ENCODE assay signal across 17 mouse cellular contexts in the genomic region with DNA sequence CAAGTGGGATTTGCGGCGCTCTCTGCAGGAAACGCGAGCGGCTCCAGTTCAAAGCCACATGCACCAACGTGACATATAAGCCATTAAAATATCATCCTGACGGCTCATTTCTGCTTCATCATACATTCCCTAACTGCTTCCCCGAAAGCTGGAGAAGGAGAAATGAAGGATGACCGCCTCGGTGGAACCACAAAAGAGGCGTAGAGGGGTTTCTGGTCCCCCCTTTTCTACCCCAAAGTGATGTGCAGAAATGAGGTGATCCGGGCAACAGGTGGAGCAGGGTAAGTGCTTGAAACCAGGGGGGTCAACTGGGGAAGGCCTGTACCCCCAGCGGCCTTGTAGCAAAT. TPM values are rescaled to one million over a fixed set of nuclear protein-coding genes. Genes with fewer than 3 reads are reported as not detected.
DNase-seq lines count a peak whose midpoint lies in the region; ATAC-seq lines count a peak whose summit lies in the region.
"Had no signal": no experiment of that assay in that cellular context is flagged by ENCODE, and none has a peak within 500 bp of the region (broad histone marks: within the 10 kb centered on the region; RNA-seq: fewer than 3 reads in every experiment).

No protein-coding gene starts in this region.

- H3K9ac ChIP-seq in forebrain, embryonic 14.5 days (ENCODE audit: low read length): peak overlapping the region; percentile 70
- peak overlapping the region; percentile 63 for H3K9ac ChIP-seq in hindbrain, embryonic 16.5 days (ENCODE audit: low read depth, low read length)
- H3K9ac ChIP-seq in neural tube, embryonic 12.5 days: peak overlapping the region; percentile 57

- WGBS in forebrain, embryonic 14.5 days: 20% methylated on average over 13 of the region's 13 CpGs
- 9% methylated on average over 13 of the region's 13 CpGs for WGBS in hindbrain, embryonic 16.5 days
- 6% methylated on average over 13 of the region's 13 CpGs for WGBS in neural tube, embryonic 12.5 days

- DNase-seq in cerebellum, adult 8-10 months: peak; percentile 52
- DNase-seq in cerebellum, postnatal 4 days (ENCODE audit: low spot score in 2 of 2): no peak
- DNase-seq in forebrain, embryonic 14.5 days (ENCODE audit: low spot score): no peak
- no peak for DNase-seq in frontal cortex, adult 2 months (ENCODE audit: extremely low spot score in 1 of 2, low spot score in 1 of 2)
- no peak for DNase-seq in gastrocnemius, postnatal 25 days
- DNase-seq: adrenal gland, adult 2 months; kidney, adult 18-20 months; kidney, postnatal 4 days; lung, adult 2 months; retina, postnatal 1 day had no signal

- H3K36me3 ChIP-seq in forebrain, embryonic 14.5 days (ENCODE audit: control insufficient read depth, insufficient read depth, low read length): no peaks in the 10 kb centered on the region
- no peaks in the 10 kb centered on the region for H3K36me3 ChIP-seq in hindbrain, embryonic 16.5 days (ENCODE audit: control insufficient read depth, insufficient read depth, low read length)
- 0 out of 2 replicates have a peak, but pooled peaks cover 3% of the 10 kb centered on the region for H3K36me3 ChIP-seq in neural tube, embryonic 12.5 days
- H3K36me3 ChIP-seq: heart, embryonic 10.5 days had no signal

- no peaks in the 10 kb centered on the region for H3K4me1 ChIP-seq in forebrain, embryonic 14.5 days (ENCODE audit: control insufficient read depth, insufficient read depth, low read length)
- no peaks in the 10 kb centered on the region for H3K4me1 ChIP-seq in hindbrain, embryonic 16.5 days (ENCODE audit: control insufficient read depth, insufficient read depth, low read depth, low read length)
- H3K4me1 ChIP-seq in neural tube, embryonic 12.5 days: peaks cover 4% of the 10 kb centered on the region; the same call in 1 of the 2 replicates

- no peak for ATAC-seq in forebrain, embryonic 14.5 days
- ATAC-seq in hindbrain, embryonic 16.5 days: no peak
- no peak for ATAC-seq in neural tube, embryonic 12.5 days (ENCODE audit: low FRiP score, low read depth)
- ATAC-seq in erythroblast, adult 5-6 weeks (replicated peaks; ENCODE audit: low FRiP score, poor library complexity, severe bottlenecking): no peak

- peak overlapping the region; percentile 89 for H3K27ac ChIP-seq in forebrain, embryonic 14.5 days (ENCODE audit: low read depth, low read length)
- H3K27ac ChIP-seq in hindbrain, embryonic 16.5 days (ENCODE audit: low read depth, low read length): peak overlapping the region; percentile 85
- peak overlapping the region; percentile 75; the same call in 1 of the 2 replicates for H3K27ac ChIP-seq in neural tube, embryonic 12.5 days
- H3K27ac ChIP-seq: heart, embryonic 10.5 days; macrophage had no signal

- H3K9me3 ChIP-seq in forebrain, embryonic 14.5 days (replicated peaks; ENCODE audit: control insufficient read depth, low read length): no peaks in the 10 kb centered on the region
- H3K9me3 ChIP-seq in hindbrain, embryonic 16.5 days (ENCODE audit: control insufficient read depth, low read length): no peaks in the 10 kb centered on the region
- no peaks in the 10 kb centered on the region for H3K9me3 ChIP-seq in neural tube, embryonic 12.5 days
- H3K9me3 ChIP-seq: heart, embryonic 10.5 days had no signal

- peak overlapping the region; percentile 29 for H3K4me3 ChIP-seq in forebrain, embryonic 14.5 days (ENCODE audit: low read depth, low read length)
- H3K4me3 ChIP-seq in hindbrain, embryonic 16.5 days (ENCODE audit: low read length): peak overlapping the region; percentile 38
- peak overlapping the region; percentile 37 for H3K4me3 ChIP-seq in neural tube, embryonic 12.5 days
- H3K4me3 ChIP-seq: heart, embryonic 10.5 days; myocyte had no signal

- H3K4me2 ChIP-seq in forebrain, embryonic 14.5 days (ENCODE audit: low read length): peak overlapping the region; percentile 44
- peak overlapping the region; percentile 49 for H3K4me2 ChIP-seq in hindbrain, embryonic 16.5 days (ENCODE audit: low read length)
- H3K4me2 ChIP-seq in neural tube, embryonic 12.5 days (replicated peaks): peak overlapping the region; percentile 60

- H3K27me3 ChIP-seq in forebrain, embryonic 14.5 days (replicated peaks; ENCODE audit: control insufficient read depth, insufficient read depth, low read length): peaks cover 62% of the 10 kb centered on the region
- H3K27me3 ChIP-seq in hindbrain, embryonic 16.5 days (replicated peaks; ENCODE audit: control insufficient read depth, insufficient read depth, low read length): peaks cover 27% of the 10 kb centered on the region
- H3K27me3 ChIP-seq in neural tube, embryonic 12.5 days (replicated peaks): peaks cover 59% of the 10 kb centered on the region

RNA-seq across cellular contexts. Expression of a gene that starts 3.3 kb away (rescaled TPM):
- 14.4 and 14.8 TPM in 2 replicates for polyA plus RNA-seq in forebrain, embryonic 14.5 days (2014; fragmentation: Nextera tagmentation; extraction: Ambion mirVana)
- 11.4 and 14.6 TPM in 2 replicates for polyA plus RNA-seq in hindbrain, embryonic 16.5 days (2015; fragmentation: Nextera tagmentation; extraction: Ambion mirVana)
- 19.0 and 19.9 TPM in 2 replicates for polyA plus RNA-seq in neural tube, embryonic 12.5 days (2016; fragmentation: Nextera tagmentation; extraction: Ambion mirVana)
- polyA plus RNA-seq in frontal cortex, adult 2 months (2012; rRNA removed): 113 and 143 TPM in 2 replicates
- 1 to 10 TPM in 1 of 2 experiments, under 1 TPM in 1; 0.08 to 1.9 TPM for total RNA-seq in gastrocnemius, postnatal 25 days (2021)
- total RNA-seq in erythroblast, adult 5-6 weeks (2015; ENCODE audit: low replicate concordance): not detected in 2 replicates
- total RNA-seq in erythroblast, adult 5-6 weeks (2017; ENCODE audit: low replicate concordance): not detected in 2 replicates
- total RNA-seq: adrenal gland, adult 2 months; heart, postnatal 25 days had no signal
- polyA plus RNA-seq: heart, embryonic 10.5 days; macrophage had no signal

RNA-seq across cellular contexts. Expression of a gene that starts 6.7 kb away (rescaled TPM):
- polyA plus RNA-seq in forebrain, embryonic 14.5 days (2014; fragmentation: Nextera tagmentation; extraction: Ambion mirVana): 45.1 and 56.3 TPM in 2 replicates
- 62.4 and 67.4 TPM in 2 replicates for polyA plus RNA-seq in hindbrain, embryonic 16.5 days (2015; fragmentation: Nextera tagmentation; extraction: Ambion mirVana)
- polyA plus RNA-seq in neural tube, embryonic 12.5 days (2016; fragmentation: Nextera tagmentation; extraction: Ambion mirVana): 62.8 and 66.6 TPM in 2 replicates
- polyA plus RNA-seq in frontal cortex, adult 2 months (2012; rRNA removed): 9.9 and 10.3 TPM in 2 replicates
- not detected for total RNA-seq in gastrocnemius, postnatal 25 days (2021)
- total RNA-seq in erythroblast, adult 5-6 weeks (2015; ENCODE audit: low replicate concordance): not detected in 2 replicates
- 0.28 TPM in 1 of 2 replicates, not detected in the other for total RNA-seq in erythroblast, adult 5-6 weeks (2017; ENCODE audit: low replicate concordance)
- total RNA-seq: adrenal gland, adult 2 months; heart, postnatal 25 days had no signal
- polyA plus RNA-seq: adrenal gland, adult 2 months; lung, adult 2 months; macrophage had no signal
